Mouse (Mus musculus): ENCODE data around the gene Rcsd1. TPM values are rescaled to one million over a fixed set of nuclear protein-coding genes. Genes with fewer than 3 reads are reported as not detected.

Gene Rcsd1
- polyA plus RNA-seq, 1 experiment from 2014 or later, result 81.2 TPM

GRCm38 (mm10) chr1:165713798-165714197, 4.2 kb upstream of the Rcsd1 start:
- WGBS, result 65% methylated on average over 5 of the region's 5 CpGs
- H3K9me3 ChIP-seq (ENCODE audit: control insufficient read depth, low read length), result no peaks in the 10 kb centered on the region

GRCm38 (mm10) chr1:165711914-165712313, 2.4 kb upstream of the Rcsd1 start:
- Histone ChIP-seq H3K9ac (ENCODE audit: low read length) (no peak overlapping the region), H3K27me3 (ENCODE audit: control insufficient read depth, insufficient read depth, low read length) (no peaks in the 10 kb centered on the region), H3K36me3 (ENCODE audit: control insufficient read depth, insufficient read depth, low read length) (no peaks in the 10 kb centered on the region), H3K4me3 (ENCODE audit: control insufficient read depth in 1 of 2, insufficient read depth in 1 of 2, low read depth in 1 of 2, low read length in 2 of 2) (no peak overlapping the region), H3K27ac (replicated peaks in 1 of 2; ENCODE audit: control insufficient read depth in 1 of 2, insufficient read depth in 1 of 2, low read depth in 2 of 2, low read length in 2 of 2) (no peak overlapping the region), H3K9me3 (ENCODE audit: control insufficient read depth, low read length) (no peaks in the 10 kb centered on the region), H3K4me2 (ENCODE audit: low read length) (no peak overlapping the region), H3K4me1 (ENCODE audit: control insufficient read depth in 2 of 2, insufficient read depth in 2 of 2, low read length in 2 of 2) (peaks cover 14 to 21% of the 10 kb centered on the region in 2 experiments)
- 82% methylated on average over 5 of the region's 5 CpGs for WGBS
- no peak for ATAC-seq (ENCODE audit: insufficient number of reproducible peaks, insufficient read depth, low FRiP score, low read depth)

More at GRCm38 (mm10) chr1:165713798-165714197, 4.2 kb upstream of the Rcsd1 start:
- ATAC-seq (ENCODE audit: insufficient number of reproducible peaks, insufficient read depth, low FRiP score, low read depth), result no peak
- no peak overlapping the region for H3K27ac ChIP-seq (replicated peaks in 1 of 2; ENCODE audit: control insufficient read depth in 1 of 2, insufficient read depth in 1 of 2, low read depth in 2 of 2, low read length in 2 of 2)
- no peak overlapping the region for H3K9ac ChIP-seq (ENCODE audit: low read length)
- no peaks in the 10 kb centered on the region for H3K36me3 ChIP-seq (ENCODE audit: control insufficient read depth, insufficient read depth, low read length)
- no peak overlapping the region for H3K4me2 ChIP-seq (ENCODE audit: low read length)
- H3K4me3 ChIP-seq (ENCODE audit: control insufficient read depth in 1 of 2, insufficient read depth in 1 of 2, low read depth in 1 of 2, low read length in 2 of 2), result no peak overlapping the region
- peaks cover 22 to 30% of the 10 kb centered on the region in 2 experiments for H3K4me1 ChIP-seq (ENCODE audit: control insufficient read depth in 2 of 2, insufficient read depth in 2 of 2, low read length in 2 of 2)
- no peaks in the 10 kb centered on the region for H3K27me3 ChIP-seq (ENCODE audit: control insufficient read depth, insufficient read depth, low read length)

DNA sequence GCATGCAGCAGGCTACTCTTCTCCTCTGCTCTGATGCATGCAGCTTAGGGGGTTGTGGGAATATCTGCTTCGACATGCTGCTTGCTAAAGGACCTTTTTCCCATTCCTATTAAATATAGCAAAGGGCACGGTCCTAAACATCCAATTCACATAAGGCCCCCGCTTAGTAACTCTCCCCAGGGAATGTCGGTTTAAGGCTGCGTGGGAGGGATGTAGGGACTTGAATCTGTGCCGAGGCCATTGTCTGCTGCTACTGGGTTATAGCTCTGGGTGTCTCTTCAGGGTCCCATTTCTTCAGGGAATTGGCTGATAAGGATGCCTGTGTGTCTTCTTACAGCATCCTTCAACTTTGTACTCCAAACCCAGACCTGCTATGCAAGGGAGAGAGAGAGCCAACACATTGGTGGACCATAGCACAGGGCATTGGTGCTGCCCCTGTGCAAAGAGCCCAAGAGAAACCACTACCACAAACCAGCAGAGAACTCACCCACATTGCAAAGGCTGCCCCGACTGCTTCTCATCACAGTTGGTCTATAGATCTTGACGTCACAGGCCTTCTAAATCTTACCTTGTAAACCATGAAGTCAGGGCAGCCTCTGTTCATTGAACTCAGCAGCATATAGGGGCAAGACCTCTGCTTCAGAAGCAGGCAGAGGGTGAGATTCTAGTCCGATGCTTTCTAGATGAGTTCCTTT, 724 bp downstream of the Rcsd1 start:
- Histone ChIP-seq H3K36me3 (ENCODE audit: control insufficient read depth, insufficient read depth, low read length) (peaks cover 15% of the 10 kb centered on the region), H3K27ac (replicated peaks in 1 of 2; ENCODE audit: control insufficient read depth in 1 of 2, insufficient read depth in 1 of 2, low read depth in 2 of 2, low read length in 2 of 2) (peak overlapping the region; percentile 83 to 94; a peak in 3 of 4 replicates), H3K9me3 (ENCODE audit: control insufficient read depth, low read length) (no peaks in the 10 kb centered on the region), H3K9ac (ENCODE audit: low read length) (peak overlapping the region; percentile 94), H3K4me2 (ENCODE audit: low read length) (peak overlapping the region; percentile 89), H3K4me3 (ENCODE audit: control insufficient read depth in 1 of 2, insufficient read depth in 1 of 2, low read depth in 1 of 2, low read length in 2 of 2) (peak overlapping the region in 1 of 2 experiments; percentile 80; a peak in 3 of 4 replicates), H3K4me1 (ENCODE audit: control insufficient read depth in 2 of 2, insufficient read depth in 2 of 2, low read length in 2 of 2) (peaks cover 31 to 50% of the 10 kb centered on the region in 2 experiments), H3K27me3 (ENCODE audit: control insufficient read depth, insufficient read depth, low read length) (no peaks in the 10 kb centered on the region)
- 27% methylated on average over 9 of the region's 9 CpGs for WGBS
- ATAC-seq (ENCODE audit: insufficient number of reproducible peaks, insufficient read depth, low FRiP score, low read depth), result no peak

- Histone ChIP-seq H3K27me3 (ENCODE audit: control insufficient read depth, insufficient read depth, low read length) (no peaks in the 10 kb centered on the region), H3K4me3 (ENCODE audit: control insufficient read depth in 1 of 2, insufficient read depth in 1 of 2, low read depth in 1 of 2, low read length in 2 of 2) (peak overlapping the region; percentile 78 to 80), H3K27ac (replicated peaks in 1 of 2; ENCODE audit: control insufficient read depth in 1 of 2, insufficient read depth in 1 of 2, low read depth in 2 of 2, low read length in 2 of 2) (peak overlapping the region; percentile 90 to 94), H3K4me2 (ENCODE audit: low read length) (peak overlapping the region; percentile 89), H3K4me1 (ENCODE audit: control insufficient read depth in 2 of 2, insufficient read depth in 2 of 2, low read length in 2 of 2) (peaks cover 35 to 56% of the 10 kb centered on the region in 2 experiments), H3K9ac (ENCODE audit: low read length) (peak overlapping the region; percentile 94), H3K36me3 (ENCODE audit: control insufficient read depth, insufficient read depth, low read length) (peaks cover 17% of the 10 kb centered on the region), H3K9me3 (ENCODE audit: control insufficient read depth, low read length) (no peaks in the 10 kb centered on the region)
- under 1% methylated on average over 44 of the region's 47 CpGs for WGBS
- peak; percentile 89 for ATAC-seq (ENCODE audit: insufficient number of reproducible peaks, insufficient read depth, low FRiP score, low read depth)
Observed at GRCm38 (mm10) chr1:165707640-165708322, 1.8 kb downstream of the Rcsd1 start.

- Histone ChIP-seq H3K4me1 (ENCODE audit: control insufficient read depth in 2 of 2, insufficient read depth in 2 of 2, low read length in 2 of 2) (peaks cover 40 to 61% of the 10 kb centered on the region in 2 experiments), H3K36me3 (ENCODE audit: control insufficient read depth, insufficient read depth, low read length) (peaks cover 17% of the 10 kb centered on the region), H3K9me3 (ENCODE audit: control insufficient read depth, low read length) (no peaks in the 10 kb centered on the region), H3K4me3 (ENCODE audit: control insufficient read depth in 1 of 2, insufficient read depth in 1 of 2, low read depth in 1 of 2, low read length in 2 of 2) (peak overlapping the region; percentile 78 to 80), H3K27me3 (ENCODE audit: control insufficient read depth, insufficient read depth, low read length) (no peaks in the 10 kb centered on the region), H3K27ac (replicated peaks in 1 of 2; ENCODE audit: control insufficient read depth in 1 of 2, insufficient read depth in 1 of 2, low read depth in 2 of 2, low read length in 2 of 2) (peak overlapping the region; percentile 90 to 94), H3K4me2 (ENCODE audit: low read length) (peak overlapping the region; percentile 89), H3K9ac (ENCODE audit: low read length) (peak overlapping the region; percentile 94)
- ATAC-seq (ENCODE audit: insufficient number of reproducible peaks, insufficient read depth, low FRiP score, low read depth), result no peak
- 2% methylated on average over 10 of the region's 10 CpGs for WGBS
Observed at GRCm38 (mm10) chr1:165707241-165707639, 2.3 kb downstream of the Rcsd1 start.

- Histone ChIP-seq H3K9me3 (ENCODE audit: control insufficient read depth, low read length) (no peaks in the 10 kb centered on the region), H3K4me1 (ENCODE audit: control insufficient read depth in 2 of 2, insufficient read depth in 2 of 2, low read length in 2 of 2) (peaks cover 48 to 69% of the 10 kb centered on the region in 2 experiments), H3K27ac (replicated peaks in 1 of 2; ENCODE audit: control insufficient read depth in 1 of 2, insufficient read depth in 1 of 2, low read depth in 2 of 2, low read length in 2 of 2) (peak overlapping the region; percentile 90 to 94), H3K9ac (ENCODE audit: low read length) (peak overlapping the region; percentile 94), H3K36me3 (ENCODE audit: control insufficient read depth, insufficient read depth, low read length) (peaks cover 17% of the 10 kb centered on the region), H3K27me3 (ENCODE audit: control insufficient read depth, insufficient read depth, low read length) (no peaks in the 10 kb centered on the region), H3K4me2 (ENCODE audit: low read length) (peak overlapping the region; percentile 89), H3K4me3 (ENCODE audit: control insufficient read depth in 1 of 2, insufficient read depth in 1 of 2, low read depth in 1 of 2, low read length in 2 of 2) (peak overlapping the region; percentile 78 to 80)
- no peak for ATAC-seq (ENCODE audit: insufficient number of reproducible peaks, insufficient read depth, low FRiP score, low read depth)
- 13% methylated on average over 4 of the region's 4 CpGs for WGBS
Observed at GRCm38 (mm10) chr1:165706492-165706891, 3.1 kb downstream of the Rcsd1 start.

GRCm38 (mm10) chr1:165705868-165706348, 3.6 kb downstream of the Rcsd1 start:
- Histone ChIP-seq H3K9me3 (ENCODE audit: control insufficient read depth, low read length) (no peaks in the 10 kb centered on the region), H3K36me3 (ENCODE audit: control insufficient read depth, insufficient read depth, low read length) (peaks cover 17% of the 10 kb centered on the region), H3K27me3 (ENCODE audit: control insufficient read depth, insufficient read depth, low read length) (no peaks in the 10 kb centered on the region), H3K4me2 (ENCODE audit: low read length) (peak overlapping the region; percentile 89), H3K4me1 (ENCODE audit: control insufficient read depth in 2 of 2, insufficient read depth in 2 of 2, low read length in 2 of 2) (peaks cover 52 to 75% of the 10 kb centered on the region in 2 experiments), H3K9ac (ENCODE audit: low read length) (peak overlapping the region; percentile 94), H3K4me3 (ENCODE audit: control insufficient read depth in 1 of 2, insufficient read depth in 1 of 2, low read depth in 1 of 2, low read length in 2 of 2) (peak overlapping the region; percentile 78 to 80), H3K27ac (replicated peaks in 1 of 2; ENCODE audit: control insufficient read depth in 1 of 2, insufficient read depth in 1 of 2, low read depth in 2 of 2, low read length in 2 of 2) (peak overlapping the region; percentile 90 to 94)
- ATAC-seq (ENCODE audit: insufficient number of reproducible peaks, insufficient read depth, low FRiP score, low read depth), result no peak
- 49% methylated on average over 7 of the region's 7 CpGs for WGBS
